Mouse (Mus musculus) megakaryocyte, embryonic 14.5 days (primary cell): ENCODE data around the gene Cracr2b.

Experiments used
- FLI1 ChIP-seq: IDR thresholded peaks from 2 replicates; pipeline ENCODE4 v1.6.1; 2012; ENCODE audit warnings: low read length, inconsistent platforms, mixed read lengths
- GATA1 ChIP-seq: IDR thresholded peaks from 3 replicates; pipeline ENCODE4 v1.6.1; 2012; ENCODE audit warnings: mixed read lengths, low read length, inconsistent platforms, borderline replicate concordance

- TF ChIP-seq GATA1 (no peak), FLI1 (no peak)
Observed at GRCm38 (mm10) chr7:141439140-141439679, 21.7 kb upstream of the Cracr2b start.
